Mouse (Mus musculus) megakaryocyte, embryonic 14.5 days (primary cell): ENCODE data around the gene Ranbp1. TPM values are rescaled to one million over a fixed set of nuclear protein-coding genes. Genes with fewer than 3 reads are reported as not detected.

Source experiments
- H3K27me3 ChIP-seq: replicated peaks from 2 replicates; pipeline ENCODE3; 2012; ENCODE audit warnings: inconsistent platforms
- H3K36me3 ChIP-seq: replicated peaks from 2 replicates; pipeline ENCODE3; 2012; ENCODE audit warnings: low read length, inconsistent platforms, mixed read lengths
- H3K4me1 ChIP-seq: 2 replicates; pipeline ENCODE4 v1.6.1; 2012; ENCODE audit warnings: inconsistent platforms
- H3K4me3 ChIP-seq: replicated peaks from 2 replicates; pipeline ENCODE3; 2012; ENCODE audit warnings: moderate library complexity, mild to moderate bottlenecking, inconsistent platforms
- H3K9me3 ChIP-seq: 2 replicates; pipeline ENCODE4 v1.6.1; 2012; ENCODE audit warnings: inconsistent platforms
- FLI1 ChIP-seq: IDR thresholded peaks from 2 replicates; pipeline ENCODE4 v1.6.1; 2012; ENCODE audit warnings: low read length, inconsistent platforms, mixed read lengths
- GATA1 ChIP-seq: IDR thresholded peaks from 3 replicates; pipeline ENCODE4 v1.6.1; 2012; ENCODE audit warnings: mixed read lengths, low read length, inconsistent platforms, borderline replicate concordance
- polyA plus RNA-seq: library from polyadenylated mRNA; stranded (reverse); fragments of >175 nt; gene quantifications from 2 replicates; pipeline ENCODE4 v1.2.3, GENCODE M21; 2012; ENCODE audit warnings: low replicate concordance; ENCODE audit not compliant: insufficient read depth

The Ranbp1 gene
- polyA plus RNA-seq, 1 experiment: 648 TPM

DNA sequence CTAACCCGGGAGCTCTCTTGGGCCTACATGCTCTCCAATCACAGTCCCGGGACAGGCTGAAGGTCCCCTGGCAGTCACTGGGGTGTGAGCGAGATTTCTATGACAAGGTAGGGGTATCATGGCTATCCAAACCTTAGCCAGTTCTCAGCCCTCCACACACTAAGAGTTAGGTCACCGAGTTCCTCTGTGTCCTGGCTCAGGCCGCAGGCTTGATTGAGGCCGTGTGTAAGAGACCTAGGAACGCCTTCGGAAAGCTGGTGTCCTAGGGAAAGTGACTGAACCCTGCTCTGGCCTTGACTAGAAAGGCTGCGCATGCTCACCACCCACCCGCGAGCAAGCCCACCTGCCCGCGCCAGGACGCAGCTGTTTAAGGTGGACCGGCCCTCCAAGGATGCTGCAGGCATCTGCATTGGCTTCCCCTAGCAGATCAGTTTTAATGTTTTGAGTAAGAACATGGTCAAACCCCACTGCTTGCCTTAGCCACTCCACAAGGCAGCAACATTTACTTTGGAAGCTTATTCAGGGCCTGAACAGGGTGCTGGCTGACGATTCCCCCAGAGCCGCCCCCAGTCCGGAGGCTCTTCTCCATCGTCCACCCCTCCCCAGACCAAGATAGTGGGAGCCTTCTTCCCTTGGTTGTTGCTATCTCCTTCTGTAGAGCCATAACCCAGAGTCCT is 13.0 kb downstream of the Ranbp1 start:
- no peaks in the 10 kb centered on the region for H3K9me3 ChIP-seq
- TF ChIP-seq GATA1: no peak
- no peak for TF ChIP-seq FLI1
- H3K4me1 ChIP-seq: peaks cover 32% of the 10 kb centered on the region
- peak overlapping the region; percentile 92 for H3K4me3 ChIP-seq
- peaks cover 39% of the 10 kb centered on the region for H3K27me3 ChIP-seq
- peaks cover 38% of the 10 kb centered on the region for H3K36me3 ChIP-seq

GRCm38 (mm10) chr16:18234671-18235388 is 13.7 kb downstream of the Ranbp1 start, which contains the start of gene Zdhhc8:
TSS of gene Zdhhc8 (minus strand) at chr16:18235136.
- TF ChIP-seq GATA1 (no peak), FLI1 (no peak)
- Histone ChIP-seq H3K9me3 (no peaks in the 10 kb centered on the region), H3K27me3 (peaks cover 44% of the 10 kb centered on the region), H3K4me1 (peaks cover 39% of the 10 kb centered on the region), H3K4me3 (peak within 1 kb of the TSS; percentile 92), H3K36me3 (peaks cover 31% of the 10 kb centered on the region)

GRCm38 (mm10) chr16:18233919-18234670 is 14.4 kb downstream of the Ranbp1 start:
- no peaks in the 10 kb centered on the region for H3K9me3 ChIP-seq
- no peak for TF ChIP-seq FLI1
- TF ChIP-seq GATA1: no peak

DNA sequence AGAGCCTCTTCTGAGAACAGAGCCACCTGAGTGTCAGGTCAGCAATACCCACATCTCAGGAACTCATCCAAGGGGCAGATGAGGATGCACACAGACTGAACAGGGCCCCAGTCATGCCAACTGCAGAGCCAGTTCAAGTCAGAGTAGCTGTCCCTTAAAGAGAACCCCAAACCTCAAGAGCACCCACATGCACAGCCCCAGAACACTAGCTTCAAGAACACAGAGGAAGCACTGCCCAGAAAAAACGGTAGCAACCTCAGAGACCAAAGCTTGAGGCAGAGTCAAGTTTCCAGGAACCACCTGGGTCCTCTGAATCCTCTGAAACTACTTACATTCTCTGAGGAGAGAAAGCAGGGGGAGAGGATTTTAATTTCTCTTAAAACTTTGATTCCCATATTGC is 15.1 kb downstream of the Ranbp1 start:
- no peak overlapping the region for H3K4me3 ChIP-seq
- H3K9me3 ChIP-seq: no peaks in the 10 kb centered on the region
- H3K27me3 ChIP-seq: peaks cover 55% of the 10 kb centered on the region
- H3K36me3 ChIP-seq: peaks cover 19% of the 10 kb centered on the region
- TF ChIP-seq GATA1: no peak
- TF ChIP-seq FLI1: no peak
- peaks cover 53% of the 10 kb centered on the region for H3K4me1 ChIP-seq

More at GRCm38 (mm10) chr16:18233919-18234670, 14.4 kb downstream of the Ranbp1 start:
- peaks cover 46% of the 10 kb centered on the region for H3K4me1 ChIP-seq
- H3K27me3 ChIP-seq: peaks cover 49% of the 10 kb centered on the region
- H3K36me3 ChIP-seq: peaks cover 25% of the 10 kb centered on the region
- peak overlapping the region; percentile 92 for H3K4me3 ChIP-seq

DNA sequence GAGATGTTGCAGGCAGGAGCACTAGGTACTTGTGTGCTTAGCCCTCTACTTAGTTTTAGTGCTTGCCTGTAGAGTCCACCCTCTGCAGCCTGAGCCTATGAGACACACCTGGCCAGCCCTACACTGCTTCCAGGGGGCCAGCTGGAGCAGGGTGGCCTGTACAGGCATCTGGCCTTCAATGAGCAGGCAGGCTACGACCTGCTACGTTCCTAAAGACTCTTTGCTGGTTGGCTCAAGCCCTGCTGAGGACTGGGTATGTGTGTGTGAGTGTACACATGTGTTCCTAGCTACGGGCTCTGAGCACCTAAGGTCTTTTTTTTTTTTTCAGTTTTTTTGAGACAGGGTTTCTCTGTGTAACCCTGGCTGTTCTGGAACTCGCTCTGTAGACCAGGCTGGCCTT is 17.1 kb downstream of the Ranbp1 start:
- H3K4me3 ChIP-seq: no peak overlapping the region
- peaks cover 57% of the 10 kb centered on the region for H3K4me1 ChIP-seq
- no peak for TF ChIP-seq FLI1
- peaks cover 59% of the 10 kb centered on the region for H3K27me3 ChIP-seq
- no peaks in the 10 kb centered on the region for H3K9me3 ChIP-seq
- peaks cover 21% of the 10 kb centered on the region for H3K36me3 ChIP-seq

DNA sequence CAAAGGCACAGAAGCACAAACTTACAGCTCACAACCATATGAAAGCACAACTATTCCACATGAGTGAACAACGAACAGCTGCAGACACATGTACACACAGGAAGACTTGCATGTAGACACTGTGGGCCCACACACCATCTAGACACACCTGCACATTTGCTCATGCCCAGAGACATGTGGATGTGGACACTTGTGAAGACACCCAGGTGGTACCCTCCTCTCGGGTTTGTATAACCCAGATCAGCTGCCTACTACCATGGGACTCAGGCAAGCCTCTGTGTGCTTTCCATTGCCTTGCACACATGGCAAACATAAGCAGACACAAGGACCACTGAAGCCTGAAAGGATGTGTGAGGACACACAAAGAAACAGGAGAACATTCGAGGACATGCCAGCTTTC is 17.5 kb downstream of the Ranbp1 start:
- peaks cover 59% of the 10 kb centered on the region for H3K27me3 ChIP-seq
- peaks cover 20% of the 10 kb centered on the region for H3K36me3 ChIP-seq
- TF ChIP-seq FLI1 (no peak), GATA1 (no peak)
- peaks cover 57% of the 10 kb centered on the region for H3K4me1 ChIP-seq
- H3K9me3 ChIP-seq: no peaks in the 10 kb centered on the region
- no peak overlapping the region for H3K4me3 ChIP-seq

DNA sequence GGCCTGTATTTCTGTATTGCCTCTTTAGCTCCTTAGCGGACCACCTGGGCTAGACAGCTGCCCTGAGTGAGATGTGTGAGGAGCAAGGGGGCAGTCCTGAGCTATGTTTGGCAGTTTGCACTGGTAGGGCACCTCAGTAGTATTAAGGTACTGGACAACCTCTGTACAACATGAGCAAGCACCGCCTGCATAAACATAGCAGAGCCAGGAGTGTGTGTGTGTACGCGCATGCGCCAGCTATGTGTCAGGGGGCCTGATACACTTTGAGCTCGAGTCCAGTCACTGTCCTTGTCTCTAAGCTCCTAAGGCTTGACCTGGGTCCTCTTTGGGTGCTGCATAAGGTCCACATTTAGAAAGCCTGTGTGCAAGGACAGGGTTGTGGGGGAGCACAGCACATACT is 17.9 kb downstream of the Ranbp1 start:
- peaks cover 23% of the 10 kb centered on the region for H3K36me3 ChIP-seq
- TF ChIP-seq GATA1: no peak
- H3K27me3 ChIP-seq: peaks cover 55% of the 10 kb centered on the region
- H3K9me3 ChIP-seq: no peaks in the 10 kb centered on the region
- H3K4me3 ChIP-seq: no peak overlapping the region
- H3K4me1 ChIP-seq: peaks cover 53% of the 10 kb centered on the region

- peaks cover 50% of the 10 kb centered on the region for H3K27me3 ChIP-seq
- H3K36me3 ChIP-seq: peaks cover 31% of the 10 kb centered on the region
- H3K4me1 ChIP-seq: peaks cover 44% of the 10 kb centered on the region
- TF ChIP-seq GATA1 (no peak), FLI1 (no peak)
- H3K4me3 ChIP-seq: no peak overlapping the region
- no peaks in the 10 kb centered on the region for H3K9me3 ChIP-seq
These were observed 18.9 kb downstream of the Ranbp1 start for GRCm38 (mm10) chr16:18229622-18230021.

DNA sequence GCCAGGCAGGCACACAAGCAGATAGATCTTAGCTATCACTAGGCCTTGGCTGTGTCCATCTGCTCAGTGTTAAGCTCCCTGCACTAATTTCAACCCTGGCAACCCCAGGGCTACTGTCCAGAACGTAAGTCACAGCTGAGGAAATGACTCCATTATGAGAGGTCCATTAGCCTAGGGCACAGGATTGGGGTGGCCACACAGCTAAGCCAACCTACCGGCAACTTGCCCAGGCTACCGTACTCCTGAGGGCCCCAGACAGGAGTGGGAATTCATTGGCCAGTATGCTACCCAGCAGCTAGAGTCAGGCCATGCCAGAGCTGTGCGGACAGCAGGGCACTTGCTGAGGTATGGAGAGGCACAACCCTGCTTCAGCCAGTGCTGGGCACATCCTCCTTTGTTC is 19.7 kb downstream of the Ranbp1 start:
- Histone ChIP-seq H3K9me3 (no peaks in the 10 kb centered on the region), H3K36me3 (peaks cover 38% of the 10 kb centered on the region), H3K27me3 (peaks cover 45% of the 10 kb centered on the region), H3K4me3 (no peak overlapping the region), H3K4me1 (peaks cover 36% of the 10 kb centered on the region)
- TF ChIP-seq FLI1: no peak
- no peak for TF ChIP-seq GATA1

- H3K9me3 ChIP-seq: no peaks in the 10 kb centered on the region
- TF ChIP-seq FLI1: no peak
- TF ChIP-seq GATA1: no peak
- peaks cover 39% of the 10 kb centered on the region for H3K27me3 ChIP-seq
- H3K36me3 ChIP-seq: peaks cover 42% of the 10 kb centered on the region
- peak overlapping the region; percentile 12 for H3K4me3 ChIP-seq
- H3K4me1 ChIP-seq: peaks cover 31% of the 10 kb centered on the region
These were observed 20.6 kb downstream of the Ranbp1 start for GRCm38 (mm10) chr16:18227897-18228422.
